42 mouse cellular contexts compared by ENCODE assay signal in genomic region chr6:29425118-29425517, GRCm38 (mm10). TPM values are rescaled to one million over a fixed set of nuclear protein-coding genes. Genes with fewer than 3 reads are reported as not detected.
"Had no signal": no experiment of that assay in that cellular context is flagged by ENCODE, and none has a peak within 500 bp of the region (broad histone marks: within the 10 kb centered on the region; RNA-seq: fewer than 3 reads in every experiment).

No protein-coding gene starts in this region.

- H3K36me3 ChIP-seq: limb, embryonic 15.5 days; liver, embryonic 12.5 days; liver, embryonic 13.5 days; liver, embryonic 15.5 days; lung, embryonic 15.5 days; midbrain, embryonic 10.5 days; midbrain, embryonic 12.5 days; midbrain, embryonic 15.5 days had no signal

- H3K27me3 ChIP-seq: limb, embryonic 12.5 days; limb, embryonic 13.5 days; limb, embryonic 15.5 days; lung, embryonic 15.5 days; midbrain, embryonic 13.5 days; midbrain, embryonic 15.5 days; neural tube, embryonic 12.5 days had no signal

- H3K27ac ChIP-seq: limb, embryonic 10.5 days; limb, embryonic 12.5 days; limb, embryonic 13.5 days; limb, embryonic 15.5 days; liver, embryonic 12.5 days; liver, embryonic 13.5 days; liver, embryonic 14.5 days; liver, embryonic 15.5 days; lung, embryonic 15.5 days; macrophage; midbrain, embryonic 10.5 days; midbrain, embryonic 12.5 days; midbrain, embryonic 13.5 days; midbrain, embryonic 15.5 days; neural tube, embryonic 12.5 days had no signal

- H3K4me3 ChIP-seq: limb, embryonic 10.5 days; limb, embryonic 12.5 days; limb, embryonic 13.5 days; limb, embryonic 15.5 days; liver, embryonic 12.5 days; liver, embryonic 13.5 days; liver, embryonic 15.5 days; lung, embryonic 15.5 days; megakaryocyte, embryonic 14.5 days; midbrain, embryonic 10.5 days; midbrain, embryonic 12.5 days; midbrain, embryonic 13.5 days; midbrain, embryonic 15.5 days; myocyte; neural tube, embryonic 12.5 days had no signal

- H3K9me3 ChIP-seq: limb, embryonic 10.5 days; limb, embryonic 12.5 days; limb, embryonic 13.5 days; limb, embryonic 15.5 days; liver, embryonic 12.5 days; liver, embryonic 13.5 days; liver, embryonic 15.5 days; lung, embryonic 15.5 days; megakaryocyte, embryonic 14.5 days; midbrain, embryonic 10.5 days; midbrain, embryonic 12.5 days; midbrain, embryonic 13.5 days; midbrain, embryonic 15.5 days; neural tube, embryonic 12.5 days had no signal

- ATAC-seq: liver, embryonic 12.5 days; liver, postnatal 0 days; lung, postnatal 0 days; midbrain, embryonic 13.5 days; midbrain, embryonic 15.5 days; midbrain, embryonic 16.5 days had no signal

- H3K4me2 ChIP-seq: limb, embryonic 12.5 days; limb, embryonic 13.5 days; limb, embryonic 15.5 days; liver, embryonic 11.5 days; liver, embryonic 12.5 days; liver, embryonic 13.5 days; liver, embryonic 15.5 days; lung, embryonic 14.5 days; lung, embryonic 15.5 days; midbrain, embryonic 11.5 days; midbrain, embryonic 12.5 days; midbrain, embryonic 13.5 days; midbrain, embryonic 15.5 days; neural tube, embryonic 12.5 days had no signal

- DNase-seq: left cerebral cortex, postnatal 4 days; liver; liver, embryonic 13.5 days; liver, postnatal 0 days; lung, adult 18-20 months; lung, adult 2 months; lung, embryonic 14.5 days; lung, postnatal 10 days; lung, postnatal 14 days; lung, postnatal 36 days; lung, postnatal 4 days; midbrain, embryonic 14.5 days had no signal

- H3K4me1 ChIP-seq: limb, embryonic 10.5 days; limb, embryonic 12.5 days; limb, embryonic 13.5 days; limb, embryonic 15.5 days; liver, embryonic 12.5 days; liver, embryonic 13.5 days; liver, embryonic 15.5 days; lung, embryonic 15.5 days; midbrain, embryonic 12.5 days; midbrain, embryonic 13.5 days; midbrain, embryonic 15.5 days; neural tube, embryonic 12.5 days had no signal

- H3K9ac ChIP-seq: limb, embryonic 12.5 days; limb, embryonic 13.5 days; limb, embryonic 15.5 days; liver, embryonic 12.5 days; liver, embryonic 13.5 days; liver, embryonic 14.5 days; liver, embryonic 15.5 days; liver, postnatal 0 days; lung, embryonic 14.5 days; lung, embryonic 15.5 days; midbrain, embryonic 12.5 days; midbrain, embryonic 13.5 days; midbrain, embryonic 15.5 days; neural tube, embryonic 12.5 days had no signal

RNA-seq across cellular contexts. Expression of gene Flnc, which starts 7.9 kb away (rescaled TPM):
- total RNA-seq: megakaryocyte progenitor cell, adult 5-6 weeks; megakaryocyte, adult 5-6 weeks; megakaryocyte-erythroid progenitor cell, adult 5-6 weeks; monocyte, adult 5-6 weeks had no signal
- polyA plus RNA-seq: macrophage had no signal

RNA-seq across cellular contexts. Expression of gene Ccdc136, which starts 29.0 kb away (rescaled TPM):
- total RNA-seq: megakaryocyte progenitor cell, adult 5-6 weeks; megakaryocyte-erythroid progenitor cell, adult 5-6 weeks had no signal
- polyA plus RNA-seq: macrophage had no signal

RNA-seq across cellular contexts. Expression of gene Opn1sw, which starts 36.9 kb away (rescaled TPM):
- total RNA-seq: megakaryocyte progenitor cell, adult 5-6 weeks; megakaryocyte, adult 5-6 weeks; megakaryocyte-erythroid progenitor cell, adult 5-6 weeks; monocyte, adult 5-6 weeks had no signal
- polyA plus RNA-seq: liver, embryonic 13.5 days; macrophage had no signal

RNA-seq across cellular contexts. Expression of gene Atp6v1fnb, which starts 46.1 kb away (rescaled TPM):
- total RNA-seq: liver, adult 2 months; megakaryocyte-erythroid progenitor cell, adult 5-6 weeks; midbrain, postnatal 0 days; monocyte, adult 5-6 weeks had no signal
- polyA plus RNA-seq: limb, embryonic 11.5 days; limb, embryonic 13.5 days; limb, embryonic 14.5 days; limb, embryonic 15.5 days; liver, adult 2 months; liver, embryonic 12.5 days; liver, embryonic 13.5 days; liver, embryonic 14.5 days; liver, embryonic 15.5 days; liver, postnatal 0 days; lung, embryonic 14.5 days; lung, embryonic 15.5 days; lung, embryonic 16.5 days; lung, postnatal 0 days; macrophage; midbrain, embryonic 10.5 days; midbrain, embryonic 12.5 days; midbrain, embryonic 14.5 days; myocyte; neural tube, embryonic 11.5 days had no signal
